Mouse (Mus musculus): Measurements from ENCODE around the gene Fbxl2.

Gene Fbxl2

GRCm38 (mm10) chr9:113974945-113975344 lies 71.0 kb downstream of the Fbxl2 start:
- no peak for DNase-seq (ENCODE audit: low spot score in 2 of 2)

- no peak for DNase-seq (ENCODE audit: low spot score in 2 of 2)
Observed at GRCm38 (mm10) chr9:113973857-113974256, 72.1 kb downstream of the Fbxl2 start.

GRCm38 (mm10) chr9:113971615-113972014 lies 74.4 kb downstream of the Fbxl2 start:
- no peak for DNase-seq (ENCODE audit: low spot score in 2 of 2)

GRCm38 (mm10) chr9:113970041-113970440 lies 76.0 kb downstream of the Fbxl2 start:
- no peak for DNase-seq (ENCODE audit: low spot score in 2 of 2)

GRCm38 (mm10) chr9:113969399-113969798 lies 76.6 kb downstream of the Fbxl2 start:
- no peak for DNase-seq (ENCODE audit: low spot score in 2 of 2)

- no peak for DNase-seq (ENCODE audit: low spot score in 2 of 2)
Observed at GRCm38 (mm10) chr9:113968967-113969366, 77.0 kb downstream of the Fbxl2 start.

- no peak for DNase-seq (ENCODE audit: low spot score in 2 of 2)
Observed at GRCm38 (mm10) chr9:113966838-113967237, 79.2 kb downstream of the Fbxl2 start.

GRCm38 (mm10) chr9:113964415-113964814 lies 81.6 kb downstream of the Fbxl2 start:
- DNase-seq (ENCODE audit: low spot score in 2 of 2), result no peak

- DNase-seq (ENCODE audit: low spot score in 2 of 2), result no peak
Observed at GRCm38 (mm10) chr9:113963718-113964117, 82.3 kb downstream of the Fbxl2 start.

- no peak for DNase-seq (ENCODE audit: low spot score in 2 of 2)
Observed at GRCm38 (mm10) chr9:113957777-113958176, 88.2 kb downstream of the Fbxl2 start.

GRCm38 (mm10) chr9:113947216-113947615 lies 98.8 kb downstream of the Fbxl2 start:
- DNase-seq (ENCODE audit: low spot score in 2 of 2), result no peak

- no peak for DNase-seq (ENCODE audit: low spot score in 2 of 2)
Observed at GRCm38 (mm10) chr9:113943372-113943771, 102.6 kb downstream of the Fbxl2 start.

GRCm38 (mm10) chr9:113941103-113941805 lies 104.7 kb downstream of the Fbxl2 start:
- peak in 1 of 2 experiments; percentile 5 for DNase-seq (ENCODE audit: low spot score in 2 of 2)

- no peak for DNase-seq (ENCODE audit: low spot score in 2 of 2)
Observed at GRCm38 (mm10) chr9:113939063-113939850, 106.7 kb downstream of the Fbxl2 start.

- no peak for DNase-seq (ENCODE audit: low spot score in 2 of 2)
Observed at GRCm38 (mm10) chr9:113935638-113936037, 110.4 kb downstream of the Fbxl2 start.

GRCm38 (mm10) chr9:113932501-113932900 lies 113.5 kb downstream of the Fbxl2 start:
- DNase-seq (ENCODE audit: low spot score in 2 of 2), result no peak

- DNase-seq (ENCODE audit: low spot score in 2 of 2), result no peak
Observed at GRCm38 (mm10) chr9:113932100-113932470, 113.9 kb downstream of the Fbxl2 start.

- DNase-seq (ENCODE audit: low spot score in 2 of 2), result peak; percentile 8 to 12
Observed at GRCm38 (mm10) chr9:113931375-113932099, 114.5 kb downstream of the Fbxl2 start.

GRCm38 (mm10) chr9:113930534-113931374 lies 115.2 kb downstream of the Fbxl2 start, which contains the start of gene Ubp1:
Ubp1 (plus strand) TSS chr9:113930934.
- DNase-seq (ENCODE audit: low spot score in 2 of 2), result peak; percentile 96

GRCm38 (mm10) chr9:113929676-113930075 lies 116.3 kb downstream of the Fbxl2 start:
- no peak for DNase-seq (ENCODE audit: low spot score in 2 of 2)

- DNase-seq (ENCODE audit: low spot score in 2 of 2), result peak in 1 of 2 experiments; percentile 38
Observed at GRCm38 (mm10) chr9:113928591-113928990, 117.4 kb downstream of the Fbxl2 start.

All from natural killer cell, adult 2 months (primary cell).